Mouse (Mus musculus) frontal cortex, adult (tissue): ENCODE measurements at regions not wholly inside any gene's neighbourhood (a gene's known extent, or its start where the extent isn't known, plus 50 kb on each side); places are given as distances from the start of the nearest gene placed in this dataset.

Experiments used
- ATAC-seq: cut with Nextera tagmentation; 2 replicates; pipeline ENCODE4 v1.9.2; 2017; ENCODE audit warnings: mild to moderate bottlenecking, moderate library complexity, mixed read lengths; ENCODE audit not compliant: low TSS enrichment

DNA sequence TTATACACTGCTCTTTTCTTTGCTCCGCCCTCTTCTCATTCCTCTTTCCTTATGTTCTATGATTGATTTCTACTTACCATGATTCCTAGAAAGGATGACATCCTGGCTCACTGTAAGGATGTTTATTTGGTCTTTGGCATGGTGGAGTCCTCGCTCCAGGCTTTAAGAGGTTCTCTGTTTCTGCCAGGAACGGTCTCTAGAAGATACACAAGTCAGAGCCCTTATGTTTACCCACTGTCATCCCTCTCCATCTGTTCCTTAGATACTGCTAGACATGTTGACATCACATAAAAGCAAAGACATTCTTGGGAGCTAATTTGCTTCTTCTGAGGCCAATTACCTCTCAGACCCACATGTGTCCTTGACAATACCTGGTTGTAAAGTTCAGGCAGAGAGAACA is 552.9 kb downstream of the Gm16223 start:
- ATAC-seq: no peak

DNA sequence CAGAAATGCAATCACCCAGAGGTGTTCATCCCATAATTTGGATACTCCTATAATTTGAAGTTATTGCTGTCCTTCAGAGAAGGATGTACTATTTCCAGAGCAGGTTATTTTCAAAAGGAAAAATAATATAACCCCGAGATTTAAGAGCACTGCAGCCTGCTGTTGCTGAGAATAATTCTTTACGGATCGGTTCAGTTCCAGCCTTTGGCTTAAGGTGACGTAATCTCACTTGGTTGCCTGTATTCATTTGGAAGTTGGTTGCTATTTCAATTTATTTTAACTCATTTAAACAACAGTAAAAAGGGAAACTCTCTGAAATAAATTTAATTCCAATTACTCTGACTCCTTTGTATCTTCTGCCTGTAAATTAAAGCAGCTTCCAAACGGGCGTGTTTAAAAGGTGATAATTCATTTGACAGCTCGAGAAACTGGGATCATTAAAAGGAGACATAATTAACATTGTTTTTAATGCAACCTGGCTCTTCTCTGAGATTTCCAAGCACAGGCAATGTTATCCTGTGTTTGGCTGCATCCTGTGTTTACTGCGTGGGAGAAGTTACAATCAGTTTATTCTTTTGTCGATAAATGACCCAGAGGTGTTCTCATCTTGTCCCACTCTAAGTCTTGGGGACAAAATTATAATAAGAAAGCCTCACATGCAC is 568.5 kb downstream of the Gm16223 start:
- ATAC-seq: no peak

GRCm38 (mm10) chr5:42656460-42656859 is 576.5 kb upstream of the Cpeb2 start:
- ATAC-seq: no peak

- ATAC-seq: no peak
Observed at GRCm38 (mm10) chr5:42659994-42660393, 573.0 kb upstream of the Cpeb2 start.

DNA sequence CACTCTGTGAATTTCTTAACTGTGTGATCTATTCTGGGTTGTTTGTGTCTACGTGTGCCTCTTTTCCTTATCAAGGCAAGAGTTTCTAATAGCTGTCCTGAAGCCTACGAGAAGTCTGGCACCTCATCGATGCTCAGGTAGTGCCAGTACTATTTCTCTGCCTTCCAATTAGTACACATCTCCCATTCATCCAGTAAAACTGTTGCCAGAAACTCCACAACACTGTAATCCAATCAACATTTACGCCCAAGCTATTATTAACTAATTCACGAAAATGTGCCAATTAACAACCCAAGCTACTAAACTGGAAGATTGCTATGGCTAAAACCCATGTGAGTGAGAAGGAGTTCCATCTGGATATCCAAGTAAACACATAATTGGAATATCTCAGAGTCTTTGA is 553.4 kb upstream of the Cpeb2 start:
- ATAC-seq: no peak

DNA sequence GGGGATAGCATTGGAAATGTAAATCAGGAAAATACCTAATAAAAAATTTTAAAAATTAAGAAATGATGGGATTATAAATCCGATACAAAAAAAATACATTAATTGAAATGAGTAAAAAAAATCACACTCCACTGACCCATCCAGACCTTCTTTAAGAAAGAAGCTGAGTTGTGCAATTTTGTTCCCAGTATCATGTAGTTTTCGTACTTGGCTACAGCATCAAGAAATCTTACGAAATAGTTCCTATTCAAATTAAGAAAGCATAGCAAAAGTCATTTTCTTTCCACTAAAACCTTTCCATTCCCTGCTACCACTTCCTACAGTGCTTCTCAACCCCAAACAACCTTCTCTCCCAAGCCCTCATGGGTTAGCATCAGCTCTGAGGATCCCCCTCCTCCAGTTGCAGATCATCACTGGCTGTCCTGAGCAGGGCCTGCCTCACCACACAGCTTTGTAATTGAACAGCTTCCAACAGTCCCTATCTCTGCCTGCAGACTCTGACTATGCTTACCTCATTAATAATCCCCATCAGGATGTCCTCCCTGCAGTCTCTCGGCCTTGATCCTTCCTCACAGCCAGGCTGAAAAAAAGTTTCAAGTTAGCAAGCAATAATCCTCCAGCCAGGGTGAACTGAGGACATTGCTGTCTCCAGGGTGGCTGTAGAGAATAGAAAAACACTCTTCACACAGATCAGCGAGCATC is 547.5 kb upstream of the Cpeb2 start:
- ATAC-seq: no peak

- no peak for ATAC-seq
Observed at GRCm38 (mm10) chr5:42687176-42687575, 545.8 kb upstream of the Cpeb2 start.
